Mouse (Mus musculus) urinary bladder, postnatal 14 days (tissue): ENCODE measurements around the gene Man2b1.
"Not testable (repeated sequence)": the region's sequence is repeated elsewhere in the genome, so short reads cannot be mapped to it uniquely, and the experiment has no call there.

Source experiments
- DNase-seq: peaks from one replicate; pipeline ENCODE4 v3.0.0; 2021; ENCODE audit warnings: low spot score

Gene Man2b1

DNA sequence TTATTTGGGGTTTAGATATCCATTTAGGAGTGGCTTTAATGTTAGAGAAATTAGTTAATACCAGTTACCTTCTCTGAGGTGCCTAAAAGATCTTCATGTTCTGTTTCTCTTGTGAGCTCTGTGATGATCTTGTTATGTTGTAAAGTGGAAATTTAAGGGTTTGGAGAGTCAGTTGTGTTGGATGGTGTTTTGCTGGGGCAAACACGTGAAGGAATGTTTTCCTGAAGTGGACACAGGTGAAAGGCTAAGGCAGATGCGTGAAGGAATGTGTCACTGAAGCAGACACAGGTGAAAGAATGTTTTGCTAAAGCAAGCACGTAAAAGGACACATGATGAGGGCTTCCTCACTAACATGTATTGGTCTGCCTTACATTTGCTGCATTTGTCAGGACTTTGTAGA is 39.9 kb downstream of the Man2b1 start, which contains the start of gene Zfp791:
TSS of gene Zfp791 (minus strand) at position 101 of the 400 bp plus-strand sequence.
- no peak for DNase-seq

GRCm38 (mm10) chr8:85123691-85124090 is 40.6 kb downstream of the Man2b1 start:
- DNase-seq: no peak

GRCm38 (mm10) chr8:85132335-85132734 is 49.3 kb downstream of the Man2b1 start:
- DNase-seq: no peak

DNA sequence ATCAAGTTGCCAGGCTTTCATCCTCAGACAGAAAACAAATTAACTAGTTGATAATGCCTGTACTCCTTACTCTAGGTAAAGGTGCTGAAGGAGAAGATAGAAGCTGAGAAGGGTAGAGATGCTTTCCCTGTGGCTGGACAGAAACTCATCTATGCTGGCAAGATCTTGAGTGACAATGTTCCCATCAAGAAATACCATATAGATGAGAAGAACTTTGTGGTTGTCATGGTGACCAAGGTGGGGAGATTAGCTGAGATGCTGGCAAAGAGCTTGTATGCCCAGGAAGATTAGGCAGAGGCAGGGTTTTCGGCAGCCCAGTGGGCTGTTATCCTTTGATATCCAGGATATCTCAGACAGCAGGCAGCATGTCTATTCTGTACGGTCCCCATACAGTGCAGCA is 52.6 kb downstream of the Man2b1 start:
- not testable (repeated sequence) for DNase-seq

GRCm38 (mm10) chr8:85142516-85142915 is 59.4 kb downstream of the Man2b1 start:
- no peak for DNase-seq
